Mouse (Mus musculus) intestine, postnatal 0 days (tissue): Measurements from ENCODE around the gene H2-T3. TPM values are rescaled to one million over a fixed set of nuclear protein-coding genes. Genes with fewer than 3 reads are reported as not detected.
"Not testable (repeated sequence)": the region's sequence is repeated elsewhere in the genome, so short reads cannot be mapped to it uniquely, and the experiment has no call there.

Source experiments
- ATAC-seq: fragments of 200-750 bp; cut with Nextera tagmentation; 2 replicates; pipeline ENCODE4 v1.8.0; 2017; ENCODE audit warnings: mild to moderate bottlenecking, moderate TSS enrichment, moderate library complexity
- H3K27ac ChIP-seq: fragments of 300-500 bp; sonication (generic); 2 replicates; pipeline ENCODE4 v1.5.1; 2014; ENCODE audit warnings: mild to moderate bottlenecking, low read depth, low read length, moderate library complexity
- H3K27me3 ChIP-seq: fragments of 300-500 bp; sonication (generic); replicated peaks from 2 replicates; pipeline ENCODE4 v1.6.1; 2014; ENCODE audit warnings: low read length, mixed read lengths; ENCODE audit not compliant: control insufficient read depth, insufficient read depth
- H3K36me3 ChIP-seq: fragments of 300-500 bp; sonication (generic); 2 replicates; pipeline ENCODE4 v1.6.1; 2014; ENCODE audit warnings: mild to moderate bottlenecking, moderate library complexity; ENCODE audit not compliant: control insufficient read depth, insufficient read depth
- H3K4me1 ChIP-seq: fragments of 300-500 bp; sonication (generic); replicated peaks from 2 replicates; pipeline ENCODE4 v1.6.1; 2014; ENCODE audit warnings: antibody characterized with exemption, low read length, mixed read lengths; ENCODE audit not compliant: control insufficient read depth, insufficient read depth
- H3K4me2 ChIP-seq: fragments of 300-500 bp; sonication (generic); replicated peaks from 2 replicates; pipeline ENCODE4 v1.6.1; 2014; ENCODE audit warnings: low read depth, mild to moderate bottlenecking, moderate library complexity
- H3K4me3 ChIP-seq: fragments of 300-500 bp; sonication (generic); 2 replicates; pipeline ENCODE4 v1.5.1; 2014; ENCODE audit warnings: low read depth, low read length
- H3K9ac ChIP-seq: fragments of 300-500 bp; sonication (generic); 2 replicates; pipeline ENCODE4 v1.6.1; 2014; ENCODE audit warnings: mild to moderate bottlenecking, low read depth, low read length
- H3K9me3 ChIP-seq: fragments of 300-500 bp; sonication (generic); 2 replicates; pipeline ENCODE4 v1.6.1; 2016; ENCODE audit warnings: mixed run types; ENCODE audit not compliant: control insufficient read depth
- CTCF ChIP-seq: sonication (generic); IDR thresholded peaks from 2 replicates; pipeline ENCODE4 v1.5.1; 2016; ENCODE audit warnings: low read depth, mild to moderate bottlenecking, control low read depth, antibody characterized with exemption, moderate library complexity
- WGBS: fragments of 180-500 bp; shearing (Covaris S2); extraction: QIAGEN DNeasy Blood & Tissue Kit; methylation state at CpG from one replicate; pipeline ENCODE4 v1.1.7; 2014; 5-methylcytosine and 5-hydroxymethylcytosine counted together
- polyA plus RNA-seq: library from polyadenylated mRNA; unstranded; fragments of >200 nt; fragmentation: Nextera tagmentation; extraction: Ambion mirVana; gene quantifications from 2 replicates; pipeline ENCODE4 v1.2.1, GENCODE M21; 2015

Gene H2-T3
- polyA plus RNA-seq, 1 experiment from 2014 or later = 53.3 TPM

DNA sequence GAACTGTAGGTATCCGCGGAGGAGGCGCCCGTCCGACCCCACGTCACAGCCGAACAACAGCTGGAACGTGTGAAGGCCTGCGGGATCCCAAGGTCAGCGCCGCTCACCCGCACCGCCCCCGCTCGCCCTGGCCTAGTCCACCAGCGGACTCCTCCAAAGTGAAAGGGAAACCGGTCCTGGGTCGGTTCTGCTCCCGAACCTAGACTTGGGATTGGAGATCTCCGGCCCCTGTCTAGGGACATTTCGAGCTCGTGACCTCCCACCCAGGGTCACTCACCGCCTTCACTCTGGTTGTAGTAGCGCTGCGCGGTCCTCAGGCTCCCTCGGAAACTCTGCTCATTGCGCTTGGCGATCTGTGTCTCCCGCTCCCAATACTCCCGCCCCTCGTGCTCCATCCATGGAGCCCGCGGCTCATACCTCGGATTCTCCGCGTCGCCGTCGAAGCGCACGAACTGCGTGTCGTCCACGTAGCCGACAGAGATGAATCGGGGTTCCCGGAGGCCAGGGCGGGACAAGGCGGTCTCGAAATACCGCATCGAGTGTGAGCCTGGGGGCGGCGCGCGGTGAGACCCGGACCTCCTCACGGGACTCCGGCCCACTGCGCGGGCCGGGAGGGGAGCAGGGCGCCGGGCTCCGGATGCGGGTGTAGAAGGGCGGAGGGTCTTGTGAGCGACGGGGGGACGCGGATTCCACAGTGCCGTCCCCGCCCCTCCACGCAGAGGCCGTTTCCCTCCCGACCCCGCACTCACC, 44.8 kb downstream of the H2-T3 start:
- peak overlapping the region; percentile 37 for H3K9ac ChIP-seq
- no peaks in the 10 kb centered on the region; the same call in 1 of the 2 replicates for H3K4me1 ChIP-seq
- peak; percentile 32 for ATAC-seq
- H3K9me3 ChIP-seq = no peaks in the 10 kb centered on the region
- TF ChIP-seq CTCF = no peak
- no peaks in the 10 kb centered on the region for H3K36me3 ChIP-seq
- H3K4me2 ChIP-seq = peak overlapping the region; percentile 80
- no peak overlapping the region for H3K27ac ChIP-seq
- WGBS = 2% methylated on average over 78 of the region's 78 CpGs
- peaks cover 6% of the 10 kb centered on the region; the same call in 1 of the 2 replicates for H3K27me3 ChIP-seq
- H3K4me3 ChIP-seq = peak overlapping the region; percentile 49

DNA sequence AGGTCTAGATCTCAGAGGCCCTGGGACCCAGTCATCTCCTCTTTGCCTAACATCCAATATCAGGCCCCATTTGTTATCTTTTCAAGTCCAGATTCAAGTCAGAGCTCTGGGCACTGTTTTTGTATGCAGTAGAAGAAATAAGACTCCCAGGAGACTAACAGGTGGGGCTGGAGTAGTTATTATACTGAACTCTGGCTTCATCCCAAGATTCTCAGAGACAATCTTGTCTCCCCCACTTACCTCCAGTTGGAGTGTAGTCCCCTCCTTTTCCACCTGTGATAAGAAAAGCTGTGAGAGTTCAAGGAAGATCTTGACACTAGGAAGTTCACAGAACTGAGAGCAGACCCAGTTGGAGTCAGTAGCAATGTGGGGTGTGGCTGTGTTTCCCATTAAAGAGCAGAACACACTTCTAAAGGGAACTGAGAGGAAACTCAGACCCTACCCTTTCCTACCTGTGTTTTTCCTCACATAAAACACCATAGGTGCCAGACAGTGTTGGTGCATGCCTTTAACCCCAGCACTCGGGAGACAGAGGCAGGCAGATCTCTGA, 53.7 kb downstream of the H2-T3 start:
- ATAC-seq, H3K9ac ChIP-seq: not testable (repeated sequence)

More for the DNA sequence above, 53.7 kb downstream of the H2-T3 start:
- H3K4me2 ChIP-seq, H3K36me3 ChIP-seq, H3K27ac ChIP-seq, H3K4me1 ChIP-seq, H3K4me3 ChIP-seq, H3K9me3 ChIP-seq, H3K27me3 ChIP-seq: not testable (repeated sequence)
- WGBS = 53% methylated on average over 1 of the region's 1 CpGs

Other genes starting within 250 kb of the H2-T3 start
- gene Abcf1, start 220.5 kb downstream of the H2-T3 start, polyA plus RNA-seq = 84.1 and 91.1 TPM in 2 replicates
- gene Gnl1, start 210.4 kb downstream of the H2-T3 start, polyA plus RNA-seq = 29.4 and 33.9 TPM in 2 replicates
- gene Prr3, start 210.1 kb downstream of the H2-T3 start, polyA plus RNA-seq = 9.4 and 9.6 TPM in 2 replicates
- gene H2-T24, start 169.7 kb downstream of the H2-T3 start, polyA plus RNA-seq = 1.4 and 1.5 TPM in 2 replicates
- gene H2-T23, start 157.4 kb downstream of the H2-T3 start, polyA plus RNA-seq = 68.3 and 71.7 TPM in 2 replicates
- 19.5 and 21.2 TPM in 2 replicates for gene H2-T22, start 147.5 kb downstream of the H2-T3 start, polyA plus RNA-seq
- gene Gm6034, start 147.3 kb downstream of the H2-T3 start, polyA plus RNA-seq = 2.8 and 3.1 TPM in 2 replicates
- 84.2 and 86.5 TPM in 2 replicates for gene Gm11127, start 131.9 kb downstream of the H2-T3 start, polyA plus RNA-seq
- gene Gm19684, start 68.6 kb downstream of the H2-T3 start, polyA plus RNA-seq = 0.17 TPM in 1 of 2 replicates, not detected in the other
- 0.93 and 1.3 TPM in 2 replicates for gene Gm7030, start 60.9 kb downstream of the H2-T3 start, polyA plus RNA-seq
- 28.7 and 31.1 TPM in 2 replicates for gene Gm8909, start 21.8 kb downstream of the H2-T3 start, polyA plus RNA-seq
- gene Rpp21, start 67.8 kb upstream of the H2-T3 start, polyA plus RNA-seq = 103 and 110 TPM in 2 replicates
- gene Trim39, start 82.0 kb upstream of the H2-T3 start, polyA plus RNA-seq = 4.2 and 5.7 TPM in 2 replicates
- gene H2-M10.2, start 96.2 kb upstream of the H2-T3 start, polyA plus RNA-seq = not detected in 2 replicates
- not detected in 2 replicates for gene H2-M10.1, start 135.9 kb upstream of the H2-T3 start, polyA plus RNA-seq
- not detected in 2 replicates for gene H2-M10.3, start 178.1 kb upstream of the H2-T3 start, polyA plus RNA-seq